Mouse (Mus musculus) G1E (cell line): ENCODE data around the gene Adgrl3. TPM values are rescaled to one million over a fixed set of nuclear protein-coding genes. Genes with fewer than 3 reads are reported as not detected.

Experiments
- ATAC-seq: 2 replicates; pipeline ENCODE4 v1.8.0; 2016; ENCODE audit warnings: mild to moderate bottlenecking; ENCODE audit not compliant: insufficient number of reproducible peaks, poor library complexity, low FRiP score, severe bottlenecking; ENCODE audit errors: extremely low read depth
- DNase-seq: peaks from one replicate; pipeline ENCODE4 v3.0.0; 2012; ENCODE audit warnings: low spot score
- H3K27me3 ChIP-seq: 2 replicates; pipeline ENCODE4 v1.6.1; 2012; ENCODE audit warnings: mild to moderate bottlenecking, low read length, inconsistent platforms; ENCODE audit not compliant: insufficient read depth
- H3K36me3 ChIP-seq: replicated peaks from 2 replicates; pipeline ENCODE3; 2012; ENCODE audit warnings: mild to moderate bottlenecking, inconsistent platforms
- H3K4me1 ChIP-seq: 2 replicates; pipeline ENCODE4 v1.6.1; 2012; ENCODE audit warnings: low read depth, low read length, inconsistent platforms, mixed read lengths; ENCODE audit not compliant: insufficient read depth
- H3K4me3 ChIP-seq: 2 replicates; pipeline ENCODE4 v1.5.1; 2012; ENCODE audit warnings: low read depth, mild to moderate bottlenecking, inconsistent platforms, low read length, moderate library complexity, mixed read lengths
- H3K9me3 ChIP-seq: replicated peaks from 2 replicates; pipeline ENCODE4 v1.6.1; 2012; ENCODE audit warnings: inconsistent platforms
- CTCF ChIP-seq: IDR thresholded peaks from 2 replicates; pipeline ENCODE4 v1.5.1; 2012; ENCODE audit warnings: low read depth, low read length, inconsistent platforms, mixed read lengths
- GATA1 ChIP-seq: IDR thresholded peaks from 2 replicates; pipeline ENCODE4 v1.6.1; 2012; ENCODE audit warnings: borderline replicate concordance, low read length, inconsistent platforms, mixed read lengths
- GATA2 ChIP-seq: IDR thresholded peaks from 2 replicates; pipeline ENCODE4 v1.6.1; 2012; ENCODE audit warnings: low read depth, low read length, inconsistent platforms, borderline replicate concordance
- POLR2AphosphoS5 ChIP-seq: IDR thresholded peaks from 2 replicates; pipeline ENCODE4 v1.6.1; 2012; ENCODE audit warnings: low read depth, low read length, inconsistent platforms; ENCODE audit not compliant: insufficient replicate concordance
- TAL1 ChIP-seq: conservative IDR thresholded peaks from 2 replicates; pipeline ENCODE4 v1.6.1; 2012; ENCODE audit warnings: low read depth, low read length, inconsistent platforms, mixed read lengths
- polyA plus RNA-seq: library from polyadenylated mRNA; stranded (reverse); fragments of >175 nt; gene quantifications from 2 replicates; pipeline ENCODE4 v1.2.3, GENCODE M21; 2012
- total RNA-seq, 2 experiments: library from RNA; stranded (forward) in 1 of 2; stranded (reverse) in 1 of 2; fragments of 200-1000 nt in 1 of 2; fragments of >200 nt in 1 of 2; fragmentation: Nextera tagmentation in 1 of 2; gene quantifications; 2 replicates each; pipeline ENCODE4 v1.2.3; 2014 to 2017

Gene Adgrl3
- total and polyA plus RNA-seq, 3 experiments, result 0.98 TPM; not detected in 2

GRCm38 (mm10) chr5:81301874-81302273 lies 281.9 kb downstream of the Adgrl3 start:
- no peak for ATAC-seq
- no peak for DNase-seq
- Histone ChIP-seq H3K36me3 (no peaks in the 10 kb centered on the region), H3K27me3 (no peaks in the 10 kb centered on the region), H3K4me3 (no peak overlapping the region), H3K4me1 (no peaks in the 10 kb centered on the region), H3K9me3 (peaks cover 4% of the 10 kb centered on the region)
- TF ChIP-seq TAL1 (no peak), POLR2AphosphoS5 (no peak), GATA1 (no peak), GATA2 (no peak), CTCF (no peak)

GRCm38 (mm10) chr5:81317406-81318112 lies 297.6 kb downstream of the Adgrl3 start:
- Histone ChIP-seq H3K27me3 (no peaks in the 10 kb centered on the region), H3K4me1 (no peaks in the 10 kb centered on the region), H3K9me3 (no peaks in the 10 kb centered on the region), H3K4me3 (no peak overlapping the region), H3K36me3 (no peaks in the 10 kb centered on the region)
- TF ChIP-seq GATA2 (no peak), GATA1 (no peak), TAL1 (no peak), POLR2AphosphoS5 (no peak), CTCF (no peak)
- ATAC-seq (no peak), DNase-seq (no peak)

- no peak for TF ChIP-seq POLR2AphosphoS5
- no peak for ATAC-seq
- no peaks in the 10 kb centered on the region for H3K9me3 ChIP-seq
- DNase-seq, result no peak
- H3K27me3 ChIP-seq, result no peaks in the 10 kb centered on the region
- H3K4me1 ChIP-seq, result no peaks in the 10 kb centered on the region
- no peaks in the 10 kb centered on the region for H3K36me3 ChIP-seq
- H3K4me3 ChIP-seq, result no peak overlapping the region
Measured at GRCm38 (mm10) chr5:81321276-81321934, 301.5 kb downstream of the Adgrl3 start.

GRCm38 (mm10) chr5:81322064-81322463 lies 302.1 kb downstream of the Adgrl3 start:
- H3K36me3 ChIP-seq, result no peaks in the 10 kb centered on the region
- H3K9me3 ChIP-seq, result no peaks in the 10 kb centered on the region
- no peak for TF ChIP-seq TAL1
- no peak for TF ChIP-seq CTCF
- TF ChIP-seq GATA1, result no peak
- no peak for TF ChIP-seq POLR2AphosphoS5
- no peak for TF ChIP-seq GATA2
- ATAC-seq (no peak), DNase-seq (no peak)
- no peak overlapping the region for H3K4me3 ChIP-seq
- H3K27me3 ChIP-seq, result no peaks in the 10 kb centered on the region
- no peaks in the 10 kb centered on the region for H3K4me1 ChIP-seq

GRCm38 (mm10) chr5:81326916-81327315 lies 307.0 kb downstream of the Adgrl3 start:
- Histone ChIP-seq H3K27me3 (no peaks in the 10 kb centered on the region), H3K9me3 (peaks cover 5% of the 10 kb centered on the region), H3K36me3 (no peaks in the 10 kb centered on the region), H3K4me1 (no peaks in the 10 kb centered on the region), H3K4me3 (no peak overlapping the region)
- ATAC-seq, result no peak
- DNase-seq, result no peak
- TF ChIP-seq GATA2 (no peak), GATA1 (no peak), POLR2AphosphoS5 (no peak), CTCF (no peak), TAL1 (no peak)

- no peak for TF ChIP-seq GATA1
- TF ChIP-seq POLR2AphosphoS5, result no peak
- no peak for TF ChIP-seq CTCF
- no peak for TF ChIP-seq GATA2
- no peak for TF ChIP-seq TAL1
- ATAC-seq, result no peak
- no peaks in the 10 kb centered on the region for H3K27me3 ChIP-seq
Measured at GRCm38 (mm10) chr5:81327392-81327791, 307.5 kb downstream of the Adgrl3 start.

More at GRCm38 (mm10) chr5:81327392-81327791, 307.5 kb downstream of the Adgrl3 start:
- Histone ChIP-seq H3K4me1 (no peaks in the 10 kb centered on the region), H3K4me3 (no peak overlapping the region), H3K36me3 (no peaks in the 10 kb centered on the region), H3K9me3 (peaks cover 5% of the 10 kb centered on the region)
- DNase-seq, result no peak
